Mouse (Mus musculus) G1E-ER4 (cell line): Measurements from ENCODE around the gene Inpp5b. TPM values are rescaled to one million over a fixed set of nuclear protein-coding genes. Genes with fewer than 3 reads are reported as not detected.

ENCODE experiments used
- GATA1 ChIP-seq: IDR thresholded peaks from one replicate; pipeline ENCODE4 v1.8.0; 2012; ENCODE audit warnings: low read length, inconsistent platforms
- polyA plus RNA-seq: library from polyadenylated mRNA; stranded (reverse); fragments of >175 nt; gene quantifications from 2 replicates; pipeline ENCODE4 v1.2.3, GENCODE M21; 2012

The Inpp5b gene
- polyA plus RNA-seq, 1 experiment: 40.9 TPM

DNA sequence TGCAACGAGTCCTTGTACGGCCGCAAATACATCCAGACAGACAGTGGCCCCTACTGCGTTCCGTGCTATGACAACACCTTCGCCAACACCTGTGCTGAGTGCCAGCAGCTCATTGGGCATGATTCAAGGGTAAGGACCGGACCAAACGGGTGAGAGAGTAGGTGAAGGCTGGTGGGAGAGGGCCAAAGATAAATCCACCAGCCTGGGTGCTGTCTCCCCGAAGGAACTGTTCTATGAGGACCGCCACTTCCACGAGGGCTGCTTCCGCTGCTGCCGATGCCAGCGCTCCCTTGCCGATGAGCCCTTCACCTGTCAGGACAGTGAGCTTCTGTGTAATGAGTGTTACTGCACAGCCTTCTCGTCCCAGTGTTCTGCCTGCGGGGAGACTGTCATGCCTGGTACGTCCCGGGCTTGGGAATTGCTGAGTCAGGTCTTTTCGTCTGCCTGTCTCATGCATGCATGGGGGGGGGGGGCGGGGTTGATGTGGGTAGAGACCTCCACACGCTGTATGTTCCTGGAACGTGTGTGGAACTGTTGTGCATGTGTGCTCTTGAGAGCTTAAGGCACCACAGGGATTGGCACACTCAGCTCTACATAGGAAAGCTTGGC lies 35.9 kb upstream of the Inpp5b start:
- TF ChIP-seq GATA1: no peak

DNA sequence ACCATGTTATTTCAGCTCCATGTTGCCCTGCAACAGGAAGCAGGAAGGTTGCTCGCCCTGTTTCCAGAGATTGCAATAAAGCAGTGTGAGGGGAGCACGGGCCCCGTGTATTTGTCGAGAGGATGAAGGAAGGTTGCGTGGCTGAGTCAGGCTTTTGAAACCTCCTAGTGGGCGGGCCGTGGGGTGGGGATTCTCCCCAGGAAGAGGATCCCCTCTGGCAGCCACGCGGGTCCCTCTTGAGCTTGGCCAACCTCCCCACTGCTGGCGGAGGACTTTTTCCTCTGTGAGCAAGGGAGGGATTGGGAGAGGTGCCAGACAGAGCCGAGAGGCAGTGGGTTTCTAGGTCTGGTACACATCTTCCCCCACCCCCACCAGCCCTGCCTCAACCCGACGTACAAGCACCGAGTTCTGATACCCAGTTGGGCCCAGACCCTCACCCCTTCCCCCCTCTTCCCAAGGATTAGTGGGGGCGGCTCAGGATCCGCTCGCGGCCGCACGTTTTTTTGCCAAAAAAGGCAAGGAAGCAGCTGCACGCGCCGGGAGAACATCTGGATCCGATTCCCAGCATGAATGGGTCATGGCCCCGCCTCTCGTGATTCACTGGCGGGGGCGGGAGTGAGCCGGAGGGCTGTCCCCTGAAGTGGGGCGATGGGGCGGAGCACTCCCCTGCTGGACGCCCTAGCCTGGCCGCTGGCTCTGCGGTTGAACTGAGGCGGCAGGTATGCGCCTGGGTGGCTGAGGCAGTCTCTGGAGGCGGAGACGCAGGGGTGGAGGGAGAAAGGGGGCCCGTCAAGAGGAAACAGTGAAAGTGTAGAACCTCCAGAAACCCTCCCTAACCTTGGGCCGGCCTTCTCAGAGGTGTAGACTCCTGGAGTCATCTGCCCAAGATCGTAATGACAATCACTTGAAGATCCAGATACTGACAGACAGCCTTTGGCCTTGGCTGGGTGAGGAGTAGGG lies 32.9 kb upstream of the Inpp5b start:
- TF ChIP-seq GATA1: no peak

DNA sequence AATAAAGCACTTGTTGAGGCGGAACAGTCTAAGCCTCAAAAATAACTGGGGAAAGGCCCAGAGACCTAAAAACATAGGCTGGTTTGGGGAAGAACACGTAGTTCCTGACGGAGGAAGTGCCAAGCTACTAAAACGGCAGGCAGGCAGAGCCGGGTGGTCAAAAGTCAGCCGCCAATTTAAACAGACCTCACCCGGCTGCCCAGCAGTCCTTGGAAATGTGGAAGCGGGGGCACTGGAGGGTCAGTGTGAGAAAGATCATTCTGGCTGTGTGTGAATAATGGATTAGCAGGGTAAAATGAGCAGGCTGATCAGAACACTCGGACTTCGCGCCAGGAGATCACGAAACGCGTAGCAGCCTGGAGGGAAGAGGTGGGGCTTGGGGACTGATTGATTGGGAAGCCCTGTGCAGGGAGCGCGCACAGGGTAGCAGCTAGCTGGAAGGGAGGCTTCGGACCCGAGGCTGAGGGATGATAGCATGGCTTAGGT lies 31.6 kb upstream of the Inpp5b start:
- TF ChIP-seq GATA1: no peak

DNA sequence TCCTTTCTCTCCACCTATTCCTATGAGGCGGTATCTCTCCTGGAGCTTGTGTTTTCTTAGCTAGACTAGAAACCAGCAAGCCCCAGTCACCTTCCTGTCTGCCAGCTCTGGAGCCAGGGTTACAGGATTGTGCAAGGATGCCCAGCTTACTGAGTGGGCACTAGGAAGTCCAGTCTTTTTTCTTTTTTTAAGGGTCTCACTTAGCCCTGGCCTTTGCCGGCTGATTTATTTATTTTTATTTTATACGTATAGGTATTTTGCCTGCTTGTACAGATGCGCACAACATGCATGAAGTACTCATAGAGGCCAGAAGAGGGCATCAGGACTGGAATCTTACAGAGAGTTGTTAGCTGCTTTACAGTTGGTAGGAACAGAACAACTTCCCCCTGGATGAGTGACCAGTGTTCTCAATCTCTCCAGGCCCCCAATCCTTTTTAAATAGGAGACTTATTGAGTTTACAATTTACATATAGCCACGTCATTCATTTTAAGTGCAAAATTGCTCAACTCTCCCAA lies 30.8 kb upstream of the Inpp5b start:
- TF ChIP-seq GATA1: no peak

DNA sequence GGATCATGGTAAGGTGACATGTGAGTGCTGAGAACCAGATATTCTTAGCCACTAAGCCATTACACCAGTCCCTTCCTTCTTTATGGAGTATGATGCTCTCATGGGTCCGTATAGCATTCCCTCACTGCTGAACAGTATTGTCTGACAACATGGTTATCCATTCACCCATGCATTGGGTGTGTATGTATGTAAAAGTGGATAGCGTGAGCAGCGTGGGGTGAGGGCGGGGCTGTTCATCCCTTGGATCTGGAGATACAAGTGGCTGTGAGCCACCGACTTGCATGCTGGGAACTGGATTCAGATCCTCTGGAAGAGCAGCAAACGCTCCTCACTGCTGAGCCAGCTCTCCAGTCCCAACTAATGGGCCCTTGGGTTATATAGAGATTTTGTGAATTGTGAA lies 29.0 kb upstream of the Inpp5b start:
- TF ChIP-seq GATA1: no peak

DNA sequence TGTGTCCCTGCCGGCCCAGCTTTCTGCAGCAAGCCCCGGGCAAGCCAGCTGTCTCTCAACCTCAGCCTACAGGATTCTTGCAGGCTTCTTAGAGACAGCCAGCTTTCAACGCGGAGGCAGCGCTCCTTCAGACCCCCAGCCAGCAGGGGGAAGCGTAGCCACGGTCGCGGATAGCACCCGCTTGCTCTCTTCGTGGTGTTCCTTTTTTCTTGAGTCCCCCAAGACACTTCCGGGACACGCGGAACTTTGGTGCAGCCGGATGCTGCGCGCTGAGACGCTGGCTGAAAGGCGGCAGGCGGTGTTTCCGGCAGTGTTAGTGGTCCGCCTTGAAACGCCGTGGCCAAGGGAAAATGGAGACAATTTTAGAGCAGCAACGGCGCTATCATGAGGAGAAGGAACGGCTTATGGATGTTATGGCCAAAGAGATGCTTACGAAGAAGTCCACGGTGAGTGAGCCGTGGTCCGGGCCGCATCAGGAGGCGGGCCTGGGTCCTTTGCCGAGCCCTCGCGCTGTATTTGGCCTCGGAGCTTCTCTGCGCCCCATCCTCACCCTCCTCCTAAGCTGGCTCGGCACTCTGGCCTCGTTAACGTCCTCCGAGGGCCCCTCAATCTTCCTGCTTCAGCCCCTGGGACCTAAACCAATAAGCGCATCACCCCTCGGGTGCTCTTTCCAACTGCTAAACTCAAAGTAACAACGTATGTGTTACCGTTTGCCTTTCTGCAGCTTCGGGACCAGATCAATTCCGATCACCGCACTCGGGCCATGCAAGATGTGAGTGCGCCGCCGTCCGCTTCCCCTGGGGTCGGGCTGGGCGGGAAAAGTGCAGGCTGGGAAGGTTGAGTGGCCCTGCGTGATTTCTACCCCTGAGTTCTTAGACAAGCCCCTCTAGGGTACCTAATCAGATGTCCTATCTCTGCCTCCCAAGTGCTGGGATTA lies 26.8 kb upstream of the Inpp5b start, which contains the start of gene Sf3a3:
Gene Sf3a3 (plus strand): TSS at position 232 of the 937 bp plus-strand sequence.
- no peak for TF ChIP-seq GATA1

DNA sequence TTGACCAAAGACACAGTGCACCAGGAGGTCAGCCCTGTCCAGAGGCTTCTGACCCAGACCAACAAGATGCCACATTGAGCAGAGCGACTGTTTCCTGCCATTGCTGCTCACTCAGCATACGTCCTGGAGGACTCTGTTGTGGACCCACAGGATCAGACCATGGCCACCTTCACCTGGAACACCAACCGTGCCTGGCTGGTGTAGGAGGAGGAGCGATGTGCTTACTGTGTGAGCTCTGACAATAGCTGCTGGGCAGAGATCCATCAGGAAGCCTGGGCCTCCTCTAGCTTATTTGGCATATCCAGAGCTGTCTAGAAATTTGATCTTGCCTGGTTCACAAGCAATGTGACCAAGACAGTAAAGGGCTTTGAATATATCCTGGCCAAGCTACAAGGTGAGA lies 22.5 kb upstream of the Inpp5b start:
- TF ChIP-seq GATA1: no peak

DNA sequence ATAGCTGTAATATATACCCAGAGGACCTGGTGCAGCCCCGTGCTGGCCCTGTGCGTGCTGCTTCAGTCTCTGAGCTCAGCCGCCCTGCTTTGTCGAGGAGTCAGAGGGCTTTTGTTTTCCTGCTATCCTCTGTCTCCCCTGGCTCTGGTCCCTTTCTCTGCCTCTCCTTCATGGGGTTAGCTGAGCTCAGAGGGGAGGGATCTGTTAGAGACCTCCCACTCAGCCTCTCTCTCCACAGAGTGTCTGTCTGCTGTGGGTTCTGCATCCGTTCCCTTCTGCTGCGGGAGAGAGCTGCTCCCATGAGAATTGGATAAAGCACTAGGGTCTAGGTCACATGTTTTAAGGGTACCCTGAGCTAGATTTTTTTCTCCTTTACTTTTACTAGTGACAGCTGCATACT lies 15.5 kb upstream of the Inpp5b start:
- TF ChIP-seq GATA1: no peak

DNA sequence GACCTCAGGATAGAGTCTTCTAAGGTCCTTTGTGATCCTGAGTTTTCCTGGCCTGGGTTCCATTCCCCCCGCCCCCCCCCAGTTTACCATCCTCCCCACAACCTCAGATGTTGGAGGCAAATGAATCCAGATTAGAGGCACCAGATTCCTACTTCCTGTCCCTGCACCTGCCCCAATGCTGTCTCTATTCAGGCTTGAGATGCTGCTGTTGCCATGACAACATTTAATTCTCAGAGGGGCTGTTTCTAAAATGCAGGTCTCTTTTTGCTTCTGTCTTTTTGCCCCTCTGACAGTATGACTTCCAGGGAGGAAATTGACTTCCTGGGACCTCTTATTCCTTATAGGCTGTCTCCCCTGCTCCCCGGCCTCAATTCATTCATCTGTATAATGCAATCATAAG lies 4.7 kb upstream of the Inpp5b start:
- TF ChIP-seq GATA1: no peak

DNA sequence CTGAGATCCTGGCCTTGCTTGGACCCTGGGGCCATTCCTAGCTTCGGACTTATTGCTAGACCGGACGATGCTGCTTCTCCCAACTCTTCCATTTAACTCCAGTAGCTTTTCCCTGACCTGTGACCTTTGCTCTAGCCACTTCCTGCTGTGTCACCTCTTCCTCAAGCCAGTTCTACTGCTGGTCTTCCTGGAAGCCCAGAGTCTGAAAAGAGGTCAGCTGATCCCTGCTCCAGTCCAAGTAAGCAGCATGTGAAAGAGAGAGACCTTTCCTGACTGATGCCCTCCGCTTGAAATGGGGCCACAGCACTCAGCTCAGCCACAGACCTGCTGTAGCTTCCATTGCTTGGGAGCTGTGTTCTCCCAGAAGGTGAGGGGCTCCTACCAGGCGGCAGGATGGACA lies 4.2 kb upstream of the Inpp5b start:
- no peak for TF ChIP-seq GATA1

DNA sequence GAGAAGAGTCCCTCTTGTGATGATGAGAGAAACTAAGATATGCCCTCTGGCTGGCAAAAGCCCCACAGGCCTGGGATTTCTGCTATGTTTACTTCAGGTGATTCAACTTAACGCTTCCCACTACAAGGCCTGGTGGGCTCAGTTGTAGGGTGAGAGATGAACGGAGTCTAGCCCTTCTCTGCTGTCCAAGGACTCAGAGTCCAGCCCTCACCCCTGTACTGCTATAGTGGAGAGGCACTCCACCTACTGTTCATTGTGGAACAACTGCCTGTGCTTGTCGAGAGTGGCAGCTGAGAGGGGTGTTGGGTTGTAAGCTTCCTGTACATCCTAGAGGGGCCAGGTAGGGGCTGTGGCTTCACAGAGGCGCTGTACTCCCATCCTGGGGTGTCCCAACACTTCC lies 3.6 kb upstream of the Inpp5b start:
- TF ChIP-seq GATA1: no peak

DNA sequence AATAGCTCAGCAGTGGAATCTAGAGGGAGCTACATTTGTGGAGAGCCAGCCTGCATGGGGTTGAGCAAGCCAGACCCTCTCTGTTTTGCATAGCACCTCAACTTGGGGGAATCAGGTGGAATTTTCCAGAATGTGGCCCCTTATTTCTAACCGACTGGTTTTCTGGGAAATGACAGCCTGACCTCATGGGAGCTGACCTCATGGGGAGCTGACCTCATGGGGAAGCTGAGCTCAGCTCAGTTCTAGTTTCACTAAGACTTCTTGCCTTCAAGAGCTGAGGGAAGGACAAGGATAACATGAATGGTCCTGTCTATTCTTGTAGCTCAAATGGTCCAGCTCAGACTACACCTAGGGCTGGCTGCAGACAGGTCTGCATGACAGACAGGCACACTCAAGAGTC lies 2.9 kb upstream of the Inpp5b start:
- TF ChIP-seq GATA1: no peak

DNA sequence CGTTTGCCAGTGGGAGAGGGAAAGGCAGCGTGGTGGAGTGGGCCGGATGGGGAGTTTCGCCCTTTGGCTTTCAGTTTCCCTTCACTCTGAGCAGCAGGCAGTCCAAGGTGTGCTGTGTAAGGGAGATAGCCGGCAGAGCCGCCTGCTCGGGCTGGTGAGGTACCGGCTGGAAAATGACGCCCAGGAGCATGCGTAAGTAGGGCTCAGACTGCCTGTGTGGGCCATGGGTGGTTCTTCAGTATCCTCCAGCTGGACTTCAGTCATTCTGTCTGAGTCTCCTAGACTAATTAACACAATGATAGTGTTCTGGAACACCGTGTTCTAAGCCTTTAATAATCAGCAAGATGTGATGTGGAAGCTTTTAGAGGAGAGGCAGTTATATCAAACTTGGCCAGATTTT lies 1.2 kb downstream of the Inpp5b start:
- TF ChIP-seq GATA1: no peak

DNA sequence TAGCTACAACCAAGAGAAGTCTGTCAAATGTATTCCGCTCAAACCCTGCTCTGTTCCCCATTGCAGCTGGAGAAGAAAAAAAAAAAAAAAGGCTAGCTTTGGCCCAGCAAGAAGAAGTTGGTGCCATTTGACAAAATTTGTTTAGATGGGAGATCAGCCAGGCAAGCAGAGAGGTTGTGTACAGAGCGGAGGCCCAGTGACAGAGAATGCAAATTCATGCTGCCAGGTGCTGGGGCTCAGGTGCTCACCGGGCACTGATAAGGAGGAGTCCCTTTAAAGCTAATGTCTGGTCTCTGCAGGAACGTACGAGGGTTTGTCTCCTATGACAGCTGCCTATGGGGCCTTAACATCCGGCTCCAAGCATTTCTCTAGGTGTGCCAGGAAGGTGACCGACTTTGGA lies 4.9 kb downstream of the Inpp5b start:
- no peak for TF ChIP-seq GATA1

DNA sequence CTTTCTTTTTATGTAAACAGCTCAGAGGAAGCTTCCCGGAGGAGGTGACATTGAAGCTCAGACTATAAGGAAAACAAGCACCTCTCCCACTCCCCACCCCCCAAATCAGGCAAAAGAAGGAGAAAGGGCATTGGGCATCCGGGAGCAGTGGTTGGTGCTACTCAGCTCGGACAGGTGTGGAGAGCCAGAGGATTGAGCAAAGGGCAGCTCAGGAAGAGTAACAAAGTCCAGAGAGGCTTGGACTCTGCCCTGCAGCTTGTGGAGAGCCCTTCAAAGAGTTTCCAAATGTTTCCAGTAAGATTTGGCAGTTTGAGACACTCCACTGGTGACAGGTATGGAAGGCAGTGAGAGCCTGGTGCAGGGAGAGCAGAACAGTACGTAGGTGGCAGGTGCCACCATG lies 6.2 kb downstream of the Inpp5b start:
- no peak for TF ChIP-seq GATA1
